Mouse (Mus musculus) megakaryocyte progenitor cell, adult 5-6 weeks (primary cell): ENCODE measurements around the gene Rpgrip1. TPM values are rescaled to one million over a fixed set of nuclear protein-coding genes. Genes with fewer than 3 reads are reported as not detected.

Experiments used
- ATAC-seq: replicated peaks from 2 replicates; pipeline ENCODE4 v1.8.0; 2016; ENCODE audit warnings: mild to moderate bottlenecking, moderate TSS enrichment, inconsistent platforms; ENCODE audit not compliant: poor library complexity
- total RNA-seq, 2 experiments: library from RNA; stranded (forward) in 1 of 2; stranded (reverse) in 1 of 2; fragments of 157-497, 149-512 nt in 1 of 2; fragments of 200-1000 nt in 1 of 2; gene quantifications; 2 replicates each; pipeline versions ENCODE4 v1.2.3 to v1.2.4; 2015 to 2017

Rpgrip1 gene
- total RNA-seq, 2 experiments from 2014 or later: 3.3 to 5.2 TPM

GRCm38 (mm10) chr14:52196230-52197155 is 86.0 kb downstream of the Rpgrip1 start:
- peak; percentile 5; the same call in 1 of the 2 replicates for ATAC-seq

- peak; percentile 84 for ATAC-seq
Observed at GRCm38 (mm10) chr14:52197156-52197878, 86.8 kb downstream of the Rpgrip1 start, which contains the start of gene Supt16. Gene Supt16 (minus strand): TSS chr14:52197416.

- ATAC-seq: peak; percentile 39
Observed at GRCm38 (mm10) chr14:52198141-52198540, 87.6 kb downstream of the Rpgrip1 start.

DNA sequence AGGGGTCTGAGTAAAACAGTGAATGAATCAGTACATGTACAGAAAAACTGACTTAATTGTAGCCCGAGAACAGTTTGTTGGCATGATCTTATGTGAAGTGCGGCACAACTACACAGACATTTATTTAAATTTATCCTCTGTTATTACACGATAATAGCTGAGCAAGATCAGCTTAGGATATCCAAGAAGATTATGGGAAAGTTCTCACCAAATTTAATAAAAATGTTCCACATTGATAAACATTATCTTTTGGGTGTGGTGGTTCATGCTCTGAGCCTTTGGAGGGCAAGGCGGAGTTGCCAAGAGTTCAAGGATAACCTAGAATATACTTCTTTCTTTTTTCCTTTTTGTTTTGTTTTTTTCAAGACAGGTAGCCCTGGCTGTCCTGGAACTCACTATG is 88.9 kb downstream of the Rpgrip1 start:
- ATAC-seq: no peak

Other genes with a start within 250 kb of the Rpgrip1 start
- gene Mettl17, start 225.9 kb upstream of the Rpgrip1 start, total RNA-seq (2015): 6.7 and 10.1 TPM in 2 replicates
- 14.7 and 15.5 TPM in 2 replicates for gene Mettl17, start 225.9 kb upstream of the Rpgrip1 start, total RNA-seq (2017)
- gene Slc39a2, start 217.8 kb upstream of the Rpgrip1 start, total RNA-seq (2015): 0.10 and 0.34 TPM in 2 replicates
- 0.17 TPM in 1 of 2 replicates, not detected in the other for gene Slc39a2, start 217.8 kb upstream of the Rpgrip1 start, total RNA-seq (2017)
- 8.9 and 10.4 TPM in 2 replicates for gene Ndrg2, start 196.5 kb upstream of the Rpgrip1 start, total RNA-seq (2015)
- 7.0 and 15.6 TPM in 2 replicates for gene Ndrg2, start 196.5 kb upstream of the Rpgrip1 start, total RNA-seq (2017)
- gene Tppp2, start 192.3 kb upstream of the Rpgrip1 start, total RNA-seq (2015): not detected in 2 replicates
- not detected in 2 replicates for gene Tppp2, start 192.3 kb upstream of the Rpgrip1 start, total RNA-seq (2017)
- not detected in 2 replicates for gene Rnase13, start 187.9 kb upstream of the Rpgrip1 start, total RNA-seq (2015)
- not detected in 2 replicates for gene Rnase13, start 187.9 kb upstream of the Rpgrip1 start, total RNA-seq (2017)
- 3.0 and 9.1 TPM in 2 replicates for gene Arhgef40, start 126.0 kb upstream of the Rpgrip1 start, total RNA-seq (2015)
- 5.0 and 15.2 TPM in 2 replicates for gene Arhgef40, start 126.0 kb upstream of the Rpgrip1 start, total RNA-seq (2017)
- 0.30 TPM in 1 of 2 replicates, not detected in the other for gene Tmem253, start 95.0 kb upstream of the Rpgrip1 start, total RNA-seq (2015)
- gene Tmem253, start 95.0 kb upstream of the Rpgrip1 start, total RNA-seq (2017): not detected in 2 replicates
- 6.5 and 8.5 TPM in 2 replicates for gene Zfp219, start 90.0 kb upstream of the Rpgrip1 start, total RNA-seq (2015)
- gene Zfp219, start 90.0 kb upstream of the Rpgrip1 start, total RNA-seq (2017): 8.2 and 15.1 TPM in 2 replicates
- not detected in 2 replicates for gene Olfr221, start 68.2 kb upstream of the Rpgrip1 start, total RNA-seq (2015)
- gene Olfr221, start 68.2 kb upstream of the Rpgrip1 start, total RNA-seq (2017): not detected in 2 replicates
- gene Hnrnpc, start 6.7 kb upstream of the Rpgrip1 start, total RNA-seq (2015): 353 and 414 TPM in 2 replicates
- gene Hnrnpc, start 6.7 kb upstream of the Rpgrip1 start, total RNA-seq (2017): 560 and 665 TPM in 2 replicates
- 90.6 and 92.7 TPM in 2 replicates for gene Supt16, start 86.7 kb downstream of the Rpgrip1 start, total RNA-seq (2015)
- gene Supt16, start 86.7 kb downstream of the Rpgrip1 start, total RNA-seq (2017): 219 and 256 TPM in 2 replicates
- 78.7 and 79.5 TPM in 2 replicates for gene Chd8, start 147.1 kb downstream of the Rpgrip1 start, total RNA-seq (2015)
- gene Chd8, start 147.1 kb downstream of the Rpgrip1 start, total RNA-seq (2017): 43.7 and 57.7 TPM in 2 replicates
- 34.0 and 35.8 TPM in 2 replicates for gene Tox4, start 168.4 kb downstream of the Rpgrip1 start, total RNA-seq (2015)
- 41.2 and 43.0 TPM in 2 replicates for gene Tox4, start 168.4 kb downstream of the Rpgrip1 start, total RNA-seq (2017)
- 6.5 and 8.1 TPM in 2 replicates for gene Rab2b, start 168.8 kb downstream of the Rpgrip1 start, total RNA-seq (2015)
- gene Rab2b, start 168.8 kb downstream of the Rpgrip1 start, total RNA-seq (2017): 3.7 and 5.0 TPM in 2 replicates
- gene Mettl3, start 194.4 kb downstream of the Rpgrip1 start, total RNA-seq (2015): 49.6 and 50.3 TPM in 2 replicates
- gene Mettl3, start 194.4 kb downstream of the Rpgrip1 start, total RNA-seq (2017): 40.3 and 40.8 TPM in 2 replicates
- gene Sall2, start 218.1 kb downstream of the Rpgrip1 start, total RNA-seq (2015): 0.07 and 0.62 TPM in 2 replicates
- 0.42 and 0.88 TPM in 2 replicates for gene Sall2, start 218.1 kb downstream of the Rpgrip1 start, total RNA-seq (2017)
- not detected in 2 replicates for gene Olfr1513, start 245.7 kb downstream of the Rpgrip1 start, total RNA-seq (2015)
- not detected in 2 replicates for gene Olfr1513, start 245.7 kb downstream of the Rpgrip1 start, total RNA-seq (2017)